Mouse (Mus musculus) midbrain, embryonic 13.5 days (tissue): Measurements from ENCODE around the gene Pdzd9. TPM values are rescaled to one million over a fixed set of nuclear protein-coding genes. Genes with fewer than 3 reads are reported as not detected.

ENCODE experiments used
- ATAC-seq: fragments of 200-750 bp; cut with Nextera tagmentation; 2 replicates; pipeline ENCODE4 v1.8.0; 2017; ENCODE audit warnings: mild to moderate bottlenecking, moderate TSS enrichment, moderate library complexity
- H3K27ac ChIP-seq: fragments of 300-500 bp; sonication (generic); 2 replicates; pipeline ENCODE4 v1.5.1; 2015; ENCODE audit warnings: inconsistent platforms, mild to moderate bottlenecking, moderate library complexity
- H3K27me3 ChIP-seq: fragments of 300-500 bp; sonication (generic); 2 replicates; pipeline ENCODE4 v1.6.1; 2015; ENCODE audit warnings: mild to moderate bottlenecking, inconsistent platforms
- H3K36me3 ChIP-seq: fragments of 300-500 bp; sonication (generic); 2 replicates; pipeline ENCODE4 v1.6.1; 2015; ENCODE audit warnings: mild to moderate bottlenecking, inconsistent platforms
- H3K4me1 ChIP-seq: fragments of 300-500 bp; sonication (generic); replicated peaks from 2 replicates; pipeline ENCODE4 v1.6.1; 2015; ENCODE audit warnings: inconsistent platforms
- H3K4me2 ChIP-seq: fragments of 300-500 bp; sonication (generic); replicated peaks from 2 replicates; pipeline ENCODE4 v1.6.1; 2015; ENCODE audit warnings: moderate library complexity, mild to moderate bottlenecking, inconsistent platforms
- H3K4me3 ChIP-seq: fragments of 300-500 bp; sonication (generic); replicated peaks from 2 replicates; pipeline ENCODE4 v1.5.1; 2015; ENCODE audit warnings: mild to moderate bottlenecking, inconsistent platforms
- H3K9ac ChIP-seq: fragments of 300-500 bp; sonication (generic); replicated peaks from 2 replicates; pipeline ENCODE4 v1.6.1; 2015; ENCODE audit warnings: mild to moderate bottlenecking, inconsistent platforms
- H3K9me3 ChIP-seq: fragments of 300-500 bp; sonication (generic); 2 replicates; pipeline ENCODE4 v1.6.1; 2016; ENCODE audit warnings: mild to moderate bottlenecking, inconsistent platforms
- WGBS: fragments of 180-500 bp; shearing (Covaris S2); methylation state at CpG from one replicate; pipeline ENCODE4 v1.1.7; 2015; 5-methylcytosine and 5-hydroxymethylcytosine counted together
- polyA plus RNA-seq: library from polyadenylated mRNA; unstranded; fragments of >200 nt; fragmentation: Nextera tagmentation; extraction: Ambion mirVana; gene quantifications from 2 replicates; pipeline ENCODE4 v1.2.1, GENCODE M21; 2015

Pdzd9 gene
- polyA plus RNA-seq, 1 experiment from 2014 or later = 0.48 TPM

- Histone ChIP-seq H3K4me1 (peaks cover 22% of the 10 kb centered on the region), H3K27me3 (no peaks in the 10 kb centered on the region), H3K9ac (peak within 1 kb of the TSS; percentile 96), H3K4me3 (peak within 1 kb of the TSS; percentile 92), H3K4me2 (peak within 1 kb of the TSS; percentile 93), H3K36me3 (peaks cover 13% of the 10 kb centered on the region), H3K9me3 (no peaks in the 10 kb centered on the region), H3K27ac (peak within 1 kb of the TSS; percentile 88)
- peak; percentile 100 for ATAC-seq
- under 1% methylated on average over 45 of the region's 45 CpGs for WGBS
Measured at GRCm38 (mm10) chr7:120634711-120635361, 35.3 kb downstream of the Pdzd9 start, which contains the start of gene Uqcrc2. Gene Uqcrc2, plus strand, starts transcription at chr7:120635176.

DNA sequence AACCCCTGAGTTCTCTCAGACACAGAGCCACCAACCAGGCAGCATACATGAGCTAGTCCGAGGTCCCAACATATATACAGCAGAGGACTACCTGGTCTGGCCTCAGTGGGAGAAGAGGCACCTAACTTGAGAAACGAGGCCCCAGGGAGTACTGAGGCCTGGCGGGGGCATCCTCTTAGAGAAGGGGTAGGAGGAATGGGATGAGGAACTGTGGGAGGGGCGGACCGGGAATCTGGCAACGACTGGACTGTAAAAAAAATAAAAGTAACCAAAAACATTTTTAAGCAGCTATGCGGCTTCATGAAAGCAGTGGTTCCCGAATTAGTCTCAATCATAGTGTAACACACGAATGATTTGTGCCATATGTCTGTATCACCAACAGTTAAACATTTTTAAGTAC lies 35.8 kb downstream of the Pdzd9 start:
- peak overlapping the region; percentile 93 for H3K4me2 ChIP-seq
- peaks cover 8% of the 10 kb centered on the region for H3K36me3 ChIP-seq
- peak overlapping the region; percentile 92 for H3K4me3 ChIP-seq
- peak overlapping the region; percentile 96 for H3K9ac ChIP-seq
- 5% methylated on average over 9 of the region's 9 CpGs for WGBS
- H3K4me1 ChIP-seq = peaks cover 22% of the 10 kb centered on the region
- peak overlapping the region; percentile 88 for H3K27ac ChIP-seq
- peak; percentile 25; the same call in 1 of the 2 replicates for ATAC-seq
- no peaks in the 10 kb centered on the region for H3K27me3 ChIP-seq
- H3K9me3 ChIP-seq = no peaks in the 10 kb centered on the region

DNA sequence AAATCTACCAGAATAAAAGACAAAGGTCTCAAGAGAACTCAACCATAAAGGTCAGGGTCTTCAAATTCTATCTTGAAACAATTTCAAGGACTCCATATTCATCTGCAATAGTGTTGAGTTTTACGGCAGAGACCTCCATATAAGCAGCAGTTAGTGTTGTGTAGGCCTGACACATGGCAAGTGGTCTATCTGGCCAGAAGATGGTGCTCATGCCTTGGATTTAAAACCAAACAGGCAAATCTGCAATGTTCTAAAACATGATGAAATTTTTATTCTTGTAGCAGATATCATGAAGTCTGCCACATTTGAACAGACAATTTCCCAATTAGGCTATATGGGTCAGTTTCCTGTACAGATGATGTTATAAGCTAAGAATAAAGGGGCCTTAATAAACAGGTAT lies 37.6 kb downstream of the Pdzd9 start:
- Histone ChIP-seq H3K4me1 (peaks cover 22% of the 10 kb centered on the region), H3K36me3 (no peaks in the 10 kb centered on the region), H3K27me3 (no peaks in the 10 kb centered on the region), H3K9me3 (no peaks in the 10 kb centered on the region), H3K9ac (no peak overlapping the region), H3K4me2 (no peak overlapping the region), H3K27ac (no peak overlapping the region), H3K4me3 (no peak overlapping the region)
- 79% methylated on average over 1 of the region's 1 CpGs for WGBS
- no peak for ATAC-seq

- no peak overlapping the region for H3K27ac ChIP-seq
- H3K4me1 ChIP-seq = no peaks in the 10 kb centered on the region
- no peaks in the 10 kb centered on the region for H3K27me3 ChIP-seq
- no peak overlapping the region for H3K9ac ChIP-seq
- no peak overlapping the region for H3K4me3 ChIP-seq
- no peak for ATAC-seq
- no peaks in the 10 kb centered on the region for H3K9me3 ChIP-seq
- no peak overlapping the region for H3K4me2 ChIP-seq
- H3K36me3 ChIP-seq = no peaks in the 10 kb centered on the region
- WGBS = 89% methylated on average over 9 of the region's 9 CpGs
Measured at GRCm38 (mm10) chr7:120620841-120621240, 49.3 kb downstream of the Pdzd9 start.

- H3K9me3 ChIP-seq = no peaks in the 10 kb centered on the region
- H3K36me3 ChIP-seq = no peaks in the 10 kb centered on the region
- no peak overlapping the region for H3K27ac ChIP-seq
- no peaks in the 10 kb centered on the region for H3K4me1 ChIP-seq
- 84% methylated on average over 8 of the region's 8 CpGs for WGBS
- no peak overlapping the region for H3K4me2 ChIP-seq
- H3K4me3 ChIP-seq = no peak overlapping the region
- H3K9ac ChIP-seq = no peak overlapping the region
- H3K27me3 ChIP-seq = no peaks in the 10 kb centered on the region
- no peak for ATAC-seq
Measured at GRCm38 (mm10) chr7:120620075-120620771, 49.9 kb downstream of the Pdzd9 start.

Other genes starting within 250 kb of the Pdzd9 start
- gene Uqcrc2, start 35.2 kb downstream of the Pdzd9 start, polyA plus RNA-seq = 195 and 203 TPM in 2 replicates
- gene Mosmo, start 7.3 kb upstream of the Pdzd9 start, polyA plus RNA-seq = 13.9 and 14.9 TPM in 2 replicates
- gene Vwa3a, start 69.0 kb upstream of the Pdzd9 start, polyA plus RNA-seq = 0.40 and 1.2 TPM in 2 replicates
- not detected in 2 replicates for gene Gm5737, start 142.0 kb upstream of the Pdzd9 start, polyA plus RNA-seq
- gene Eef2k, start 172.5 kb upstream of the Pdzd9 start, polyA plus RNA-seq = 23.9 and 26.4 TPM in 2 replicates
- gene Polr3e, start 247.4 kb upstream of the Pdzd9 start, polyA plus RNA-seq = 24.6 and 27.7 TPM in 2 replicates